Mouse (Mus musculus): ENCODE results near the gene Igfl3.

Gene Igfl3

DNA sequence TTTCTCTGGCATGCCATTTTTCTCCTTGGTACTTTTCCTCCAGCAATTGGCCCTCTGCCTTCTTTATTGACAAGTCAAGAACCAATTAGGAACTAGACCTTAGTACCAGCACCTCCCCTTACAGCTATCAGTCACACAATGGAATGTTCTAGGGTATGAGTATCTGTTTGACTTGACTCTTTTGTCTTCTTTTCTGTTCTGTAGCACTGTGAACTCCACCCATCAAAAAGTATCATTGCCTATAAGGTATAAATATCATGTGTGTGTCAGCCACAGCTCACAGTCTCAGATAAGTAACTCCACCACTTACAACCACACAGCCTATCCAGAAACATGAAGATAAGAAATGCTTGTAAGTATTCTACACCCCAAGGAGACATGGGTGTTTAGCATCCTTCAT lies at the start of gene Igfl3:
Gene Igfl3, plus strand, starts transcription at position 301 of the 400 bp plus-strand sequence.
- DNase-seq (ENCODE audit: low read depth, low spot score) = no peak

DNA sequence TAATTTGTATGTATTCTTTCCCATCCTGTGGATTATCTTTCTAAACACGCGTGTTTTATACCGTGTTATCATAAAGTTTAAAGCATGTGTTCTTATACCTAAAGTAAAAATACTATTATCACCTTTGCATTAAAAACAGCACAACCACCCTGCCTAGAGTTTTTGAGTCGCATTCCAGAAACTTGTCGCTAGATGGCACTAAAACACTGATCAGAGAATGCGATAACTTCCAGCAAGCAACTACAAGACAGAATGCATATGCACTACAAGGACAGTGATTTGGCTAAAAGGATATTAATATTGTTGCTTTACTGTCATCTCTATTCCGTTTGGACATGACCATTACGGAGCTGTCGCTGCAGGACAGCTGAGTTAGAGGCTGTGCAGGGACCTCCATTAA lies 34.6 kb downstream of the Igfl3 start:
- DNase-seq (ENCODE audit: low read depth, low spot score) = peak; percentile 43

DNA sequence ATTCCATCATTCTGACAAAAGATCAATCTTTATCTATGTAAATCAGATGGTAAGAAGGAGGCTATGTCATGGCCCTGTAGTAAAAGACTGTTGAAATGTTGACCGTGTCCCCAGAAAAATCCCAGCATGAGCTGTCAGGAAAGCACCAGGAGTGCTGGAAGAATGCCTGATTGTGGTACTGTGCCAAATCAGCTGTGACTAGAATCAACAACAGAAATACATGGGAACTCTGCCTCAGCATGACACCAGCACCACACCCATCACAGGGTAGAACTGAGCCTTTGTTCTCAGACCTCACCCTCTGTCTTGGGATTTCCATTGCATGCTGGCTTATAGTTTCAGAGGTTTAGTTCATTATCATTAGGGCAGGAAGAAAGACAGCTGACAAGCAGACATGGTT lies 38.4 kb downstream of the Igfl3 start:
- peak; percentile 75 for DNase-seq (ENCODE audit: low read depth, low spot score)

Measured in ES-CJ7 (cell line).